Mouse (Mus musculus) right cerebral cortex, adult 2 months (tissue): Measurements from ENCODE around the gene Ftsj1.

Experiments
- DNase-seq, 2 experiments: peaks; one replicate each; pipeline ENCODE4 v3.0.0; 2021 to 2022; ENCODE audit warnings: low spot score in 2 of 2

Gene Ftsj1

DNA sequence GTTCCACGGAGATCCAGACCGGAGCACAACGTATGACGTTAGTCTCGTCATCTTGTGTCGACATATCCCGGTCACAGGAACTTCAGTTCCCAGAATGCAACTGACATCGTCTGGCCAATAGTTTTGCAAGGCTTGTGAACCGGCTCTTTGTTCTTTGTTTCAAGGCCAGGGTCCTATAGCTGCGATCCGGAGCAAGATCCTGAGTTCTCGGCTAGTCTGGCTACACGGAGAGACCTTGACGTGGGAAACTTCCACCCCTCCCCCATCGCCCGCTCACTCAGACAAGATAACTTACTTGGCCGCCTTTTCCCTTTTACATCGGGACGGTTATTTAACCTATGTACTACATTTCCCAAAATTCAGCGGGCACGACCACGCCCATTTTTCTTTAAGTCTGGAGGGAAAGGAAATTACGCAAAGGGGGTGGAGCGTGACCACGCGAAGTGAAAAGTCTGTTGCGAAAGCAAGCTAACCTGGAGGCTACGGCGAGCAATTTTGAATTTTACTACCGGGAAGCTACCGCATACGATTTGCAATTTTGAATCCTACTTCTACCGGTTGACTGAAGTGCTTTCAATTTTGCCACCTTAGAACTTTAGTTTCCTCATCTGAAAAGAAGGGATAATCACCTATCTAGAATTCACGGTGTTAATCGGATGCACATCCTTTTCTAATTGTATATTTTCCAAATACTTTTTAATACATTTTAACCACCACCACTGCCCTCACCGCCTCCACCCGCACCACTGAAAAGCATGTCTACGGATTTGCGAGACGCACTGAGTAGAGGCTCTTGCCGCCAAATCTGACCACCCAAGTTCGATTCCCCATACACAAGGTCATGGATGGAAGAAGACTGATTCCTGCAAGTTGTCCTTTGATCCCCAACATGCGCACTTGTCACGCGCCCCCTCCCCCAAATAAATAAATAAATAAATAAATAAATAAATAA is at the start of gene Ftsj1:
Gene Ftsj1, minus strand, starts transcription at position 73 of the 952 bp plus-strand sequence.
- peak; percentile 74 to 86 for DNase-seq

DNA sequence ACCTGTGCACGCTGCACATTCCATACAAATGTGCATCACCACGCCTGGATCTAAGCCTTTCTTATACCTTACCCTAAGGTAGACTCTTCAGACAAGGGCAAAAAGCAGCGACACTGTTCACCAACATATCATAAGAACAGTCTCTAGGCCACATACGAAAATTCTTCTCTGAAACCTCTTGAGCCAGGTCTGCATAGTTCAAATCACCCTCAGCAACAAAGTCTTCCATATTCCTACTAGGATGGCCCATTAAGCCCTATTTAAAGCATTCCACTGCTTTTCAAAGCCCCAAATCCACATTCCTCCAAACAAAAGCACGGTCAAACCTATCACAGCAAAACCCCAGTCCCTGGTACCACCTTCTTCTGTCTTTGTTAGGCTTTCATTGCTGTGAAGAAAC is 36.4 kb upstream of the Ftsj1 start:
- no peak for DNase-seq

DNA sequence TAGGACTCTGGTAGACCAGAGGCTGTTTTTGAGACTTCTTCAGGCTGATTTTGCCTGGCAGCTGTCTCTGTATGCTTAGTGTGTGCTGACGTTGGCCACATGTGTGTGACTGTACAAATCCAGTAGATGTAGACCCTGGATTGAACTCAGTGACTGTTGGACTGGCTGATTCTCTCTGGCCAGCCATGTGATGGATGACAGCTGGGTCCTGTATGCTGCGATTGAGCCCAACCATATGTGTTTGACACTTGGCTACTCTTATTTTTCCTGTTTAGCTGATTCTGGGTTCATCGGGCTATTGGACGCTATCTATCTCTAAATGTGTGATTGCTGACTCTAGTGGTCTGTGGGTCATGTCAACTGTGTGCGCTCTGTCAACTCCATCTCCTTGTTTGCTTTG is 21.9 kb upstream of the Ftsj1 start:
- no peak for DNase-seq

DNA sequence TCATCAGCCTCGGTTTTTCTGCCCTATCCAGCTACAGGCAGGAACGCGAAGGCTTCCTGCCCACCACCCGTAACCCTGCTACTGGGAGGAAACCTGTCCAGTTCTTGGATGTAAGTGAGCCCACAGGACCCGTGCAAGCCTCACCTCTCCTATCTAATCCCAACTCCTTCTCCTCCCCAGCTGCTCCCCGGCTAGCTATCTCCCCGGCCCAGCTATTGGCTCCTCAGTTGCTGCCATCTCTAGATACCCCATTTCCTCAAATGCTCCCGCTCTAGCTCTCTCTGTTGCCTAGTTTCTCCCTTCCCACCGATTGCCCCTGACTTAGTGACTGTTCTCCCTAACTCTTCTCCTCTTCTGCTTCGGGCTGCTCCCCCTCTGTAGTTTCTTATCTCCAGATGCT is 19.8 kb upstream of the Ftsj1 start:
- no peak for DNase-seq

DNA sequence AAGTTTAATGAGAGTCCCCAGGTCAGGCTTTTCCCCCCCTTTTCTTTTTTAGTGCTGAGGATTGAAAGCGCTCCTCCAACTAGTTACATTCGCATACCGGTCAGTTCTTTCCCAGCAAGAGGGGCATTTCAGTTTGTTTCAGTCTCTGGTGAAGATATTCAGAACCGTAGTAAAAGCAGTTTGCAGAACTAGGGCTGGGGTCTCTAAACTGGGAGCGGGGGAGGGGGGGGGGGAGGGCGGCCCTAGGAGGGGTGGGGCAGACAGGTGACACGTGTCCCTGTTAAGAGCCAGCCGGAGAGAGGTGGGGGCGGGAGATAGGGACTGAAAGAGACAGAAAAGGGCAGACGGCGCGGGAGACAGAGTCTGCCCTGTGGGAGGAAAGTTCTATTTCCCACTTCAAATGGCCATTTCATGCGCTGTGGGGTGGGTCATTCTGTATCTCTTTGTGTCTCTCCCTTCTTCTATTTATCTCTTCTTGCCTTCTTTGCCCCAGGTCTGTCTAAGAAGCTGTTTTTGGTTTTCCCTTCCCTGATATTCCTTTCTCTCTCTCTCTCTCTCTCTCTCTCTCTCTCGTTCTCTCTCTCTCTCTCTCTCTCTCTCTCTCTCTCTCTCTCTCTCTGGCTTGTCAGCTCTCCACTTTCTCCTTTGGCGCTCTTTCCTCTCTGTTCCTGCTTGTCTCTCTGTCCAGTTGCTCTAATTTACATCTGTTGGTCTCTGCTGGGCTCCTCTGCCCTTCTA is 19.0 kb upstream of the Ftsj1 start, which contains the start of gene Slc38a5:
Gene Slc38a5, plus strand, starts transcription at position 51 of the 738 bp plus-strand sequence.
- DNase-seq, result no peak

DNA sequence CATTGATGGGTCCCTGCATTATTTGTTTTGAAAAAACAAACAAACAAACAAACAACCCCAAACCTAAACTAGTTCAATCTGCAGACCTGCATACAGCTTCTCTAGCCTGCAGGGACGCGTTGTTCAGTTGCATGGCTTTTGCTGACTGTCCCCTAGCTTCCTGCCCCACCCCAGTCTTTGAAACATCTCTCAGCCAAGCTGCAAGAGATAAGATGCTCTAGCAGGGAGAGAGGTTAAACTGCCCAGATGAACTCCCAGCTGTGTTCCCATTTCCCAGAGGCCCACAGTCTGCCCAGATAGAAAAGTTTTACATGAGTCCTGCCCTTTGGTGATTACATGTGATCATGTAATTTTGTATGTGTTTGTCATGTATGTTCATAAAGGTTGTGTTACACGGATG is 12.0 kb upstream of the Ftsj1 start:
- no peak for DNase-seq

DNA sequence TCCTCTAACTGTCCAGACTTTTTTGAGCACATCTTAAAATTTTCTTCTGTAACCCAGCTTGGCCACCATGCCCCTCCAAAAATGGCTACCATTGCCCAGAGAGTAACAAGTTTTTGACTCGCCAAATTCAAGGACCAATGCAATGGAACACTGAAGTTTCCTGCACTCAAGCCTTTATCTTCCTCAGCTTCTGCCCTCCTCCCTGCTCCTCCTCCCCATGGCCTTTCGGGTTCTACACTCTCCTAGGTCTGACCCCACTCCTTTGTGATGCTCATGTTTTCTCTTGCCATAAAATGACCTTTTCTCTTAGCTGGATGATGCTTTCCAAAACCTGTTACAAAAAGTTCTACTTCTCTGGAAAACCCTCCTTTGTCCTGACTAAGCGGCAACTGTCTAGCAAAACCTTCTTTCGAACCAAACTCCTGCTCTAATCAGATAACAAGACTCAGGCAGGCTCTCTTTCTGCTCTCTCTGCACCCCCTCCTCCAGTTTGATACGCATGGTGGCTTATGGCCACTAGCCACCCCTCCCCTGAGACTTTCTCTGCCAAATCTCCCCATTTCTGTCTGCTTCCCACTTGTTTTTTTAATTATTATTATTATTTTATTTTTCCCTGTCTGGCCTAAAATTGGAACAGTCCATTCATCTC is 11.1 kb upstream of the Ftsj1 start:
- DNase-seq, result no peak

DNA sequence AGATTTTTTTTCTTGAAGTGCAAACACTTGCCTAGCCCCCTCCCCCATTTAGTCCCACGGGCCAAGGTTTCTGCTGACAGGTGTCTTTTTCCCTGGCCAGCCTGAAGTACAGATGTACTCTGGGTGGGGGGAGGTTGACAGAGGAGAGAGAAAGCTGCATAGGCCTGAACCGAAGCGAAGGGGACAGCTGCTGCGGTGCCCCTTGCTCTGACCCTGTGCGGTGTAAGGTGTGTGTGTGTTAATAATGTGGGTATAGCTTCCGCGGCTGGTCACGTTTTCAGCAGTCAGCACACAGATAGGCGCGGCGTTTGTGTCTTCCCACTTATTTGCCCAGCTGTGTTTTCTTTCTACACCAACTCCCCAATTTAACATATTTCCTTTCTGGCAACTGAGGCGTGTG is 7.3 kb upstream of the Ftsj1 start:
- no peak for DNase-seq

DNA sequence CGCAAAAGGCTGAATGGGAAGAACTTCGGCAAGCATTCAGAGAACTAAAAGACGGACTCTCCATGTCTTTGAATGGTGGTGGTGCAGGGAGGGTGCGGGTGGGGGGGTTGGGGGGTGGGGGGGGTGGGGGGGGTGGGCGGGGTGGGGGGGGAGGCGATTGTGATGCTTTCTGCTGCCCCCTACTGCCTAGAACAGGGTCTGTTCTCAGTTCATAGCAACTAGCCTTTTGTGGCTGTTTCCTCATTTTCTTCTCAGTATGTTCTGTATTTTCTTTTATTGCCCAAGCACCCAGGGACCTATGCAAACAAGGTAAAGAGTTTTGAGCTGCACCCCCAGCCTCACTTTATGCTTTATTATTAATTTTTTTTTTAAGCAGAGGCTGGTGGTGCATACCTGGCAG is 3.6 kb upstream of the Ftsj1 start:
- DNase-seq, result no peak

DNA sequence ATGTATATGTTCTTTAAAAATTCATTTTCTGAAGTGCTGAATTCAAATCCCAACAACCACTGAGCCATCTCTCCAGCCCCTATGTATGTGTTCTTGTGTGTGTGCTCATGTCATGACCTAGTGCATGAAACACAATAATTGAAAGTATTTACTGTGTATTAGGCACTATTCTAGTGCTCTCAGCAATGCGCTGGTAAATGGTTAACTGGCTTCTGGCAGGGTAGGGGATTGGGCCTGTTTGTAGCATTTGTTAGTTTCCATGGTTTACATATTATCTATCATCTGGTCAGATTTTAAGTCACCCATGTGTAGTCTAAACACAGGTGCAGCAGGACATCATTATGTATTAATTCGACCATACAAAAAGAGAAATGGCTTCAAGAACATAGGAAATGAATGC is 1.5 kb upstream of the Ftsj1 start:
- no peak for DNase-seq

DNA sequence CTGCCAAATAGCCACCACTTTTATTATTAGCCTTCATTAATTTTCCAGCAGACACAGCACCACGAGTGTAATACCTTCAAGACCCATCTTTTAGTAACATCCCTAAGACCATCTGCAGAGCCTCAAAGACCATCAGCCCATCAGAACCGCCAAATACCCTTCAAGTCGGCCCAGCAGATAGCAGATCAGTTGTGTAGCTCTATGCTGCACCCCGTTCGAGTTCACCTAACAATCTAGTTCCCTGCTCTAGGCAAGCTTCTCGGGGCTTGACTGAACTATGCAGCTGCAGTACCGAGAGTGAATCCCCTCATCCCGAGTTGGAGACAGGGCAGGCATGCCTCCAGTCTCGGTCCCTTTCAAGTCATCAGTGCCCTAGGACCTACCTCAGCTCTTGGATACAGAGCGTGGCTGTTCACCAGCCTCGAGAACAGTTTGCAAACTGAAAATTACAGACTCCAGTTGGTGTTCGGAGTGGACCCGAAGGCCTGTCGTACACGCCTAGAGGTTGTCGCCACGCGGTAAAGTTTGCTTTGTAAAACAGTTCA is 345 bp downstream of the Ftsj1 start:
- no peak for DNase-seq

DNA sequence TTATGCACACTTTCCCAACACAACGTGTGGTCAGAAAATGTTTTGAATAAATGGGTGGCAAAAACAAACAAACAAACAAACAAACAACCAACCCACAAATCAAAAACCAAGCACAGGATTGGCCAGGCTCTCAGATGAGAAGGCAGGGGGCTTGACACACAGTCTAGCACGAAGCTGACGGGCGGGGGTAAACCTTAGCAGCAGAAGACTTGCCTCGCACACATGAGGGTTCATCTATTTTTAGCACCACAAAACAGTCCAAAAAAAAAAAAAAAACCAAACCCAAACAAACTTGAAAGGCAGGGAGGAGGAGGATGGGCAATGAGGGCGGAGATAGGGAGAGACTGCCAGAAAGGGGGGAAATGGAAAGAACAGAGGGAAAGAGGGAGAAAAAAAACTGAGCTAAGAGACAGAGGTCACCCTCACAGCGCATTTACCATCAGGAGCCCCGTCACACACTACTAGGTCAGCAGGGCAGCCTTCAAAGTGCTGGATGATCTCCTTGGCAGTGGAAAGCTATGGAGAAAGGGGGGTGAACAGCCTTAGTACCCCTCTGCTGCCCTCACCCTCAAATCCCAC is 3.6 kb downstream of the Ftsj1 start:
- no peak for DNase-seq

DNA sequence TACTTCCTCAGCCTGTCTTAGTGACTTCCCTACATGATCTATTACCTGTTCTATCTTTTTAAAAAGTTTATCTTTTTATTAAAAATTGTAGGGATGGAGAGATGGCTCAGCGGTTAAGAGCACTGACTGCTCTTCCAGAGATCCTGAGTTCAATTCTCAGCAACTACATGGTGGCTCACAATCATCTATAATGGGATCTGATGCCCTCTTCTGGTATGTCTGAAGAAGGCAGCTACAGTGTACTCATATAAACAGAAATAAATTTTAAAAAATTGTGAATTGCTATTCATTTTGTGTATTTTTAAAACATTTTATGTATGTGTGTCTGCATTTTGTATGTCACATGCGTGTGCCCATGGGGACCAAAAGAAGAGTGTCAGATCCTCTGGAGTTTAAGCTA is 4.5 kb downstream of the Ftsj1 start:
- DNase-seq, result no peak

DNA sequence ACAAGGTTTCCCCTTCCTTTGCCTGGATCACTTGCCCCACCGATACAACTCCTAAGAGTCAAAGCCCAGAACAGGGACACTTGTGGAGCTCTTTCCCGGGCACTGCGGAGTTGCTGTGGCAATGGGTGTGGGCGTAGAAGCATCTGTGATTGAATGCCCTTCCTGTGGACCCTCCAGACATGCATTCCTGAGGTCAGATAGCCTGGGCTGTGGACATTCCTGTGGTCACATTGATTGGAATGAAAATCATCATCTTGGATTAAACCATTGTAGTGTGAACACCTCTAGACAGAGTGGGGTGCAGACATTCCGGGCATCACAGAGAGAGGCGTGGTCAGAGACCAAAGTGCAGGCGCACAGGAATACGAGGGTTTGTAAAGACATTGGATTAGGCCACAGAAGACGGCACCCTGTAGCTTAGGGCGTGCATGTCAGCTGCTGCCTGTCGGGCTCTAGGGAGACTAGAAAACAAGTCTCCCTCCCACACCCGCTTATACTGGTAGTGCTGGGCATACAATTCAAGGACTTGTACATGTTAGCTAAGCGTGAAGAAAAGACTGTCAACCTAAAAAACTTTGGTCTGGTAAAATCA is 13.3 kb downstream of the Ftsj1 start:
- DNase-seq, result no peak

DNA sequence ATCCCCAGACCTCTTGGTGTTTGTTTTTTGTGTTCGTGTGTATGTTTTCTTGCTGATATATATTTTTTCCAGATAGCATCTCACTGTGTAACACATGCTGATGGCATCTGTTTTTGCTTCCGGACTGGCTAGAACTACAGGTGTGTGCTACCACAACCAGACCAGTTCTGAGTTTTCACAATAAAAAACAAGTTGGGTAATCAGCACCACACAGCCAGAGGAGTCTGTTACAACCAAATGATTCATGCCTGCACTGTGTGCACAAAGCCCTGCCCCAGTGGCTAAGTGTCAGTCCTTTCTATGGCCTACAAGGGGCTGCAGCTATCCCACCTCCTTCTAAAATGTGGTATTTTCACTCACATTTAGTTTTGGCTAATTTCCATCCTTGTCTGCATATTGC is 15.5 kb downstream of the Ftsj1 start:
- DNase-seq, result no peak

DNA sequence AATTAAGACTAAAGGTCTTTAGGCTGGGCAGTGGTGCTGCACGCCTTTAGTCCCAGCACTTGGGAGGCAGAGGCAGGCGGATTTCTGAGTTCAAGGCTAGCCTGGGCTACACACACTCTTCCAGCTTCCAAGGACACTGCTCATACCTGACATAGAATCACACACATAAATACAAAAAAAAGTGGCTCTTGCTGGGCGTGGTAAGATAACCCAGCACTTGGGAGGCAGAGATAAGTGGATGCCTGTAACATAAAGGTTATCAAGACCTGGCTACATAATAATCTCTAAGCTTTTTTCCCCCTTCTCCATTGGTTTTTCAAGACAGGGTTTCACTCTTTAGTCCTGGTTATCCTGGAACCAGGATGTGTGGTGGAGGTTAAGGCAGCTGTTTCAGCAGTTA is 18.6 kb downstream of the Ftsj1 start:
- DNase-seq, result no peak

DNA sequence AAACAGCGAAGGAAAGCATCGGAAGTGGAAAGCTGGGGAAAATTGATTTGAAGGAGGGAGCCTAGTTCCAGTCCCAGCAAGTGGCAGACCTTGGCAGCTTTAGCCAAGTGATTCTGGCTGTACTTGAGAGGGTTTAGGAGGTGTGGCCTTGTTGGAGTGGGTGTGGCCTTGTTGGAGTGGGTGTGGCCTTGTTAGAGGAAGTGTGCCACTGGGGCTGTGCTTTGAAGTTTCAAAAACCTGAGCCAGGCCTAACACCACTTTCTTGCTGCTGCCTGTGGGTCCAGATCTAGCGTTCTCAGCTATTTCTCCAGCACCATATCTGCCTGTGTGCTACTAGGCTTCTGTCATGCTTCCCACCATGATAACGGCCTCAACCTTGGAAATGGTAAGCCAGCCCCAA is 21.9 kb downstream of the Ftsj1 start:
- no peak for DNase-seq

DNA sequence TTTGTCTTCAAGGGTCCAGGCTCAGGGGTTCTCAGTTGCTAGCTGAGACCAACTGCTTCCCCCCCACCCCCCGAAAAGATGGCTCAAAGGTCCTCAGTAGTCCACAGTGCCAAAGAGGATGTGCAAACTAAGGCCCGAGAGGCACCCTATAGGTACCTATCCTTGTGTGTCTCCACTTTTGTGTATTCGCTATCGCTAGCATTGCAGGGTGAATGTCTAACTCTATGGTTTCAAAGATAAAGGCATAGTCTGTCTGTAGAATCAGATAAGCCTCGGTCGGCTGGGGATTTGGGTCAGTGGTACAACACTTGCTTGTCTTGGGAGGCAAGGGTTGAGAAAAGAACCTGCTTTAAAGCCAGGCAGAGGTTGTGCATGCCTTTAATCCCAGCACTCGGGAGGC is 28.7 kb downstream of the Ftsj1 start:
- DNase-seq, result no peak

DNA sequence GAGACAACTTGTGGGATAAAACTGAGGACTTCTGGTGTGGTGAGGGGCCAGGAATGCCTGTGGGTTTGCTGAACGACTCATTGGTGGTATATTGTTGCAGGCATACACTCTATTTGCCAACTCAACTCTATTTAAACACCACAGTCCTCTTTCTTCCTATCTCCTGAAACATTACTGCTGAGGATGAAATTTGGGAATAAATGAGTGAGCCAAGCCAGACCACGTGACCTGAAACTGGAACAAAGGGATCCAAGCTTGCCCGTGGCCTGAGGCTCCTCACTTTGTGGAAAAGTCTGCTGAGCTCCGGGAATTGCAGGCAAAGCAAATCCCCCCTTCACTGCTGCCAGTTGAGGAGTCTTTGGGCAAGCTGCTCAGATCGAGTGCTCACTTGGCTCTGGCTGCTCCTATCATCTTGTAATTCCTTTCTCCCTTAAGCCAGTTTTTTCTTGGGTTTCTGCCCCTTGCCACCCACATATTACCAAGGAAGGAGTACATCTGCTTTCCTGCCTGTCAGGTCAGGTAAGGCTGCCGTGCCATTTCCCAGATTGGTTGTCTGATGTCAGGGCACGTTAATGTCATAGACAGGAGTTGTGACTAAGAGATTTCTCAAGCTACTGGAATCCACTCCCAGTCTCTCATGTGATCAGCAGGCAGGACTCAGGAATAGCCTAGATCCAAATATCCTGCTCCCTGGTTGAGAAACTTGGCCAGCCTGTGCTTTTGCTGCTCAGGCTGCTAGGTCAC is 29.4 kb downstream of the Ftsj1 start:
- DNase-seq, result peak; percentile 11 to 42

DNA sequence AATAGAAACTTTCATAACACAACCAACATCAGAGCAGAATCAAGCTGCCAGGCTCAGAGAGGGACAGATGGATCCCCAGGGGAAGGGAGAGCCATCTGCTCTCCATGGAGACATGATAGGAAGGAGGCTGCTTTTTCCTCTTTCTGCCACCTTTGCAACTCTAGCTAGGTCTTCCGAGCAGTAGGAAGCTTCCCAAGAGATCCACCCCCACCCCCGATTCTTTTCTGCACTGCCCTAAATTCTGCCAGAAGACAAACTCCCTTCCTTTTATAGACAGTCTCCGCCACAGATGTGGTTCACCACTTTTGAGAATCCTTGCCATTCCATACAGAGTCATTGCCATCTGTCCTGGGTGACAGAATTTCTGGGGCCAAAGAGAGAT is 29.9 kb downstream of the Ftsj1 start:
- peak; percentile 50 to 60 for DNase-seq

DNA sequence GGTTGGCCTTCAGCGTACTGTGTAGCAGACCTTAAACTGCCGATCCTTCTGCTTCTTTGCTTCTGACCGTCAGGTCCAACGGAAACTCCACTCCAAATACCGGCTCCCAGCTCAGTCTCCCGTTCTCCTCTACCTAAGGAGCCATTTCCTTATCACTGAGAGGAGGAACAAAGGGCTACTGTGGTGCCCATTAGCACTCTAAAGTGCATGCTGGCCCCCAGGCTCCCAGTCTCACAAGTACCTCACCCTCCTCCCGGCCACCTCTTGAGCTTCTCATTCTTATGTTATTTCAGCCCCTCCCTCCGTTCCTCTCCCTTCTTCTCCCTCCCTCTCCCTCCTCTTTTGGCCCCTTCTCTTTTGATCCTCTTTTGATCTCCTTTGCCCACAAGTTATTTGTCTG is 32.6 kb downstream of the Ftsj1 start:
- no peak for DNase-seq
